Mouse (Mus musculus) embryo, embryonic 10 days (tissue): Measurements from ENCODE around the gene Alg11.
A peak's percentile ranks its signal among the peaks of the same experiment; 100 is the strongest.

ENCODE experiments used
- DNase-seq: peaks from one replicate; pipeline ENCODE4 v3.0.0-alpha.2; 2015; ENCODE audit warnings: low spot score

Gene Alg11

GRCm38 (mm10) chr8:22060446-22060889, at the start of gene Alg11:
TSS of gene Alg11 (plus strand) at chr8:22060721.
- peak; percentile 100 for DNase-seq

DNA sequence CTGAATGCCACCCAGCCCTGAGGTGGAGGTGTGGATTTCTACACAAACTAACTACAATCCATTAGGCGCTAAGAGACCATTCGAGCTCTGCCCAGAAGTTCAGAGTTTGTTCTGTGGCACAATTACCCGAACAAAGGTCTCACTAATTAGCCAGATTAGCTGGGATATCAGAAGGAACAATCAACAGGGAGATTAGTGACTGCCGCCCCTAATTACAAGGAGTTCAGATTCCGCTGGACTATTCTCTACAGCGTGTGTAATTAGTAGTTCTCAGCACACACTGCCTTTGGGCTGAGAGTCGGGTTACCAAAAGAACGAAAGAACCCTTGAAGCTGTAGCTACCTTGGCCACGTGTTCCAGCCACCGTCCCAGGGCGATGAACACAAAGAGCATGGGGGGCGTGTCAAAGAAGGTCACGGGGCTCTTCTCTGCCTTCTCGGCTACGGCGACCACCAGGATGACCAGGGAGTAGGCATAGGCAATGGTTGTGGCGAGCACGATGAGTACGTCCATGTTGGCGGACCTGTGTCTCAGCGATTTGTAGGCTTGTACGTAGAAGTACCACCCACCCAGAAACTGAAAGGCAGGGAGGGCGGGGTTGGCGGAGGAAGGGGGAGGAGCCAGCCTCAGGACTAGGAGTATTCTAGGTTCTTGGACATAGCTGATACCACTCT, 47.4 kb upstream of the Alg11 start:
- peak; percentile 33 for DNase-seq

DNA sequence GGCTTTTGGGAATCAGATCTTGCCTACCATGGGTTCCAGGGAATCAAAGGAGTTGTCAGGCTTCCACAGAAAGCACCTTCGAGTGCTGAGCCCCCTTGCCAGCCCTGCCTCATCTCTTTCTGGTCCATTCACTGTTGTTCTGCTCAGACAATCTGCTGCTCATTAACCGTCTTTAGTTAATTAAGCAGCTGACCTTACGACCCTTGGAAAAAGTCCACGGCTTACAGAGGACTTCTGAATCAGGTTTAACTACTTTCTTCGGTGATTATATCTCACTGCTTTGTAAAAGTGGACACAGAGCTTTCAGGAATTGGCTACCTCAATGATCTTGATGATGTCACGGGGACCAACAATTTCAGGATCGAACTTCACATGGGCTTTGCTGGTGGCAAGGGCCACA, 42.8 kb upstream of the Alg11 start:
- no peak for DNase-seq

DNA sequence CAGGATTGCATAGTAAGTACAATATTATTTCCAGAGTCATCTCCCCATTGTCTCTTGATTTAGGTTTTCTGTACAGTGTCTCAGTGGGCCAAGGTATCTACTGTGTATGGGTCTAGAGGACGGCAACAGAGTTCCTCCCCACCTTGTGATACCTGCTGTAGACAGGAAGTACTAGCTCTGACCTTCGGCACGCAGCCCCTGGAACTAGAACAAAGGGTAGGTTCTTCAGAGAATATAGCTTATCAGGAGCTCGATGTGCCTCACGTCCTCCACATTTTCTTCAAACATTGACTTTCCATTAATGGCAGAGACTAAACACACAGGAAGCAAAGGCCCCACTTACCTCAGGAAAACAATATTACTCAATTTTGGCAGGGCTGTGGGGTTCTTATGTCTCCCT, 41.0 kb upstream of the Alg11 start:
- no peak for DNase-seq

DNA sequence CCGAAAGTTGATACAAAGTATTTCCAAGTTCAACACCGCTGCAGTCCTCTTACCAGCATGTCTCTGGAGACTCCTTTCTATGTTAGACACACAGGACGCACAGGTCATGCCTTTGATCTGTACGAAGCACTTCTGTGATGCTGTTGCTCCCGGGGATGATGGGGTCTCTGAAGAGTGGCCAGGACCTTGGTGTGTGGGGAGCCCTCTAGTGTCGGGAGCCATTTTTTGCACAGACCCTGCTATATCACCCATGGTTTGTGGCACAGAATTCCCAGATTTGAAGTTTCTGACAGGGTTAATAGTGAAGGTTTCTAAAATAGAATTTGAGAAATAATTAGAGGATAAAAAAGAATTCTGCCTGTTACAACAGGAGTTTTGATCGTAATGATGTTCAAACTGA, 38.3 kb upstream of the Alg11 start:
- peak; percentile 34 for DNase-seq

- no peak for DNase-seq
Observed at GRCm38 (mm10) chr8:22025241-22025640, 35.3 kb upstream of the Alg11 start.

DNA sequence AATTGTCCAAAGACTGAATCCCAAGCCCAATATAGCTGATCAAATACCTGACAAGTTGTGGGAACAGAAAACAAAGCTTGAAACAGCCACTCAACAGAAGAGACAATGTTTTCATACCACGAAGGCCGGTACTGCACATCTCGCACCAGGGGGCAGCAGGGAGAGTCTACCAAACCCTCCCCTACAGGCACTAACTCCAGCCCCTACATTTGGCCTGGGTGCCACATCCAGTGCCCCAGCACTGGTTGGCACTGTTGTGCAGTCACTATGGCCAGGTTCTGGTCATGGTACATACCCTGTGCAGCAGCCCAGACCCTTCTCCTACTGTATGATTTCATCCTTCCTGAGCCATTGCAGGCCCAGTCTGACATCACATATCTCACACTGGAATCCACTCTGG, 31.5 kb upstream of the Alg11 start:
- DNase-seq = no peak

DNA sequence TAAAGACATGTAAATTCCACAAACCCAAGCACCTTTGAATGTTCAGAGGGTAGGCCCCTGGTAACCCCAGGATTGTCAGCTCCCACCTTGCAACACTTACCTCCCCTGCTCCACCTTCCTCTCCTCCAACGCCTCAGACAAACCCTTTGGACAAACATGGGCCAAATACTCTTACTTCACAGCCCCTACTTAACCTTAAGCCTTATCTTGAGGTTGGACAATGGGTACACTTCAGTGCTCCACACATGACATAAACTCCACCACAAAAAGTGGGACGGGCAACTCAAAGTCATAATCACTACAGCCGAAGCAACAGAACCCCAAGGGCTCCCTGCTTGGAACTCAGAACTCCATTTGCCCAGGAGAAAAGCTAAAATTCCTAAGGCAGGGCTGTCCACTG, 29.5 kb upstream of the Alg11 start:
- no peak for DNase-seq

- DNase-seq = no peak
Observed at GRCm38 (mm10) chr8:22036137-22036536, 24.4 kb upstream of the Alg11 start.

DNA sequence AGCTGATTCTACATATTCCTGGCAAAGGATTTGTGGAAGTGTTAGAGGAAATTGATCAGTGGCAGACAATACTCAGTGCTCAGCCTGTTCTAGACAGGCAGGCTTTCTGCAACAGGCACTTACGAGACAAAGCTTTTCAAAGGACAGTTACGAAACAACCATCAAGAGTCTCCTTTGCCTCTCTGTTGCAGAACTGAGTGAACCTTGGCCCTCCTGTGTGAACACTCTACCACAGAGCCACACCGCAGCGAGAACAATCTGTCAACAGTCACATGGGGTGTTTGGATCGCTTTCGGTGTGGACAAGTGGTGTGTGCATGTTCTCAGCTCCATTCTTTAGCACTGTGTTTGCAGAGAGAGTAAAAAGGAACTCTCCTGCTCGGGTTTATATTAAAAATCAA, 23.5 kb upstream of the Alg11 start:
- DNase-seq = no peak

GRCm38 (mm10) chr8:22039468-22040152, 20.9 kb upstream of the Alg11 start:
- DNase-seq = no peak

DNA sequence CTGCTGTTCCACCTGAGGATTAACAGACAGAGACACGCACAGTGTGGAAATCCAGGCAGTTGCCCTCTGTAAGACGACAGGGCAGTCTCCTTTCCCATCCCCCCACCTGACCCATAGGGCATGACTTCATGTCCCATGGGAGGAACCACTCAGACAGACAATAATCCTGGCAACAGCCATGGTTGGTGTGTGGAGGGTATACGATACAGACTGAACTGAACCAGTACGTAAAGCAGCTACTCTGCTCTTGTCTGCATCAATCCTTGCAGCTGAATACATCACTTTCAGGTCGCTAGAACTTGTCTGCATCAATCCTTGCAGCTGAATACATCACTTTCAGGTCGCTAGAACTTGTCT, 20.4 kb upstream of the Alg11 start:
- no peak for DNase-seq

GRCm38 (mm10) chr8:22042515-22042914, 18.0 kb upstream of the Alg11 start:
- DNase-seq = no peak

DNA sequence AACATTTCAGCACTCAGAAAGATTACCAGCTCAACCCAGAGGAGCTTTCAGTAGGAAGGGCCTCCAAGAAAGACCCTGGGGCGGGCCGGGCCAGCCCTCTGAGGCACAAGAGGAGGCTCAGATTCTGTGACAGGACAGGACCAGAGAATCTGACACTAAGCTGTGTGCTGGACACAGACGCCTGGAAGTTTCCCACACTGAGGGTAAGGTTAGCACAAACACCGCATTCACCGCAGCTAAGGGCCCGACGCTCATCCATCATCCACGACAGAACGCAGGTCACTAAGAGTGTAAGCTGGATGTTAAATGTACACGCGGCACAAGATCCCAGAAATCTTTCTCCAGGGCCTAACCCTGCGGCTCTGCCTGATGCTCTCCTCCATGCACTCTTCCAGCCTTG, 16.8 kb upstream of the Alg11 start:
- DNase-seq = peak; percentile 53

GRCm38 (mm10) chr8:22047699-22048464, 12.6 kb upstream of the Alg11 start:
- DNase-seq = peak; percentile 80

GRCm38 (mm10) chr8:22054674-22055491, 5.6 kb upstream of the Alg11 start:
- DNase-seq = no peak

- no peak for DNase-seq
Observed at GRCm38 (mm10) chr8:22055492-22055877, 5.0 kb upstream of the Alg11 start.

GRCm38 (mm10) chr8:22056850-22057249, 3.7 kb upstream of the Alg11 start:
- DNase-seq = no peak

- DNase-seq = no peak
Observed at GRCm38 (mm10) chr8:22058368-22058767, 2.2 kb upstream of the Alg11 start.

DNA sequence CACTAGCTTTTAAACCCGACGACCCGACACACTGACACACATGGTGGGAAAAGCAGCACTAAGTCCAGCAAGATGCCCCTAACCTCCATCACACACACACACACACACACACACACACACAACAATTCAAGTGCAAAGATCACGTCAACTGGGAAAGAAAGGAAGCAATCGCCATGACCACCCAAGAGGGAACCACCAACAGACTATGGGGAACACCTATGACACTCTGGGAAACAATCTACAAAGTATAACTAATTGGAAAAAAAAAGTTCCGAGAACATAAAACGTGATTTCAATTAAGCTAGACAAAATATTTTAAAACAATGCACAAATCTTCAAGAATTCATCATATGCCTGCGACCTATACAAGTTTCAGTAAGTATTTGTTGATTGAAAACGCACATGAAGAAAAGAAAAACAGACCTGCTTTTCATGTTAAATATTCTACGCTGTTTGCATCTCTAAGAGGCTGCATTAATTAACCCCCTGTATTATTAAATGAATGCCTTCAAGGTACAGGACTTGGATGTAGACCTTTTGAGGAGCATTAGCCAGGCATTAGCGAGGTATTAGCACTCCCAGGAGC, 1.3 kb upstream of the Alg11 start:
- DNase-seq = no peak

- DNase-seq = peak; percentile 31
Observed at GRCm38 (mm10) chr8:22059821-22060445, 588 bp upstream of the Alg11 start, which contains the start of gene Atp7b. TSS of gene Atp7b (minus strand) at chr8:22060305.
